Mouse (Mus musculus) liver, adult 2 months (tissue): ENCODE measurements at regions not wholly inside any gene's neighbourhood (a gene's known extent, or its start where the extent isn't known, plus 50 kb on each side); places are given as distances from the start of the nearest gene placed in this dataset.

Experiments used
- CTCF ChIP-seq: fragments of 200-500 bp; IDR thresholded peaks from 2 replicates; pipeline ENCODE4 v1.5.1; 2011; ENCODE audit warnings: low read depth, low read length, control low read depth
- POLR2A ChIP-seq: fragments of 200-500 bp; IDR thresholded peaks from 2 replicates; pipeline ENCODE4 v1.6.1; 2011; ENCODE audit warnings: low read length, control low read depth; ENCODE audit not compliant: insufficient read depth; ENCODE audit errors: extremely low read depth

- TF ChIP-seq CTCF, result no peak
- no peak for TF ChIP-seq POLR2A
Observed at GRCm38 (mm10) chr14:105684329-105684728, 212.3 kb downstream of the Spry2 start.
